Comparison of ENCODE assay signal across 20 mouse cellular contexts in the genomic region with DNA sequence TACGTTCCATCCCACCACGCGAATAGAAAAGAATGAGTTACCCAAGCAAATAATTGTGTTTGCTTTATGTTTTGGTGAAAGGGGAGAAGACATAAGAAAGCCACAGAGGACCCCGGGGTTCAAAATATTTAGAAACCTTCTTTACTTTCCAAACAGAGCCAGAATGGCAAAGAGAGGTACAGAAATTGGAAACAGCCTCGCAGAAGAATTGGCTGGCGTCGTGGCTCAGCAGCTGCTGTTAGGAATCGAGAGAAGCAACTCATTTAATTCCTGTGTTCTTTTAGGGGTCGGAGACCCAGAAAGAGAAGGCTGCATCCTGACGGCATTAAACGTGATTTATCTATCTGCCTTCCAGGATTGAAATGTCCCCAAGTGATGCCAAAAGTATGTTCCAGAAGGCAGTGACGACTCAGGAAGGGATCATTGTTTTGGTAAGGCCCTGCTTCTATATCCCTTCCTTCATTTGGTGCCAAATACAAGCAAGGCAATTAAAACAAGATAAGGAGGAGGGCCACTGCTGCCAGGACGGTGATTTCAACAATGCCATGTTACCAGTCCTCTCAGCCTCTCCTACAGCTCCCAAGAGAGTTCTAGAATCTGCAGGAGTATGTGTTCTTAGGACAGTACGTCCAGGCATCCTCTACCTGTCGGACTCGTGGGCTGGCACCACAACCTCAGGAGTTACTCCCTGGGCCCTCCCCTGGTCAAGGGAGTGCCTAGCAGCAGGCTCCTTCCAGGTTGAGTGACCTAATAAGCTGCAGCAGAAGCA.
A peak's percentile ranks its signal among the peaks of the same experiment; 100 is the strongest.
DNase-seq lines count a peak whose midpoint lies in the region; ATAC-seq and TF ChIP-seq lines count a peak whose summit lies in the region.
"Had no signal": no experiment of that assay in that cellular context is flagged by ENCODE, and none has a peak within 500 bp of the region (broad histone marks: within the 10 kb centered on the region; RNA-seq: fewer than 3 reads in every experiment).

No protein-coding gene starts in this region.

- DNase-seq in kidney, adult 2 months, result peak; percentile 18
- DNase-seq in kidney, postnatal 36 days, result no peak
- no peak for DNase-seq in embryonic facial prominence, embryonic 10.5 days (ENCODE audit: low spot score)
- peak; percentile 51 for DNase-seq in embryonic facial prominence, embryonic 14.5 days (ENCODE audit: low spot score)
- DNase-seq in lung, postnatal 10 days, result peak; percentile 44
- DNase-seq in MN1 (ENCODE audit: low spot score), result no peak
- DNase-seq in cerebellum, adult 9-10 months, result no peak
- DNase-seq: adrenal gland, adult 2 months; cerebellum, postnatal 36 days; midbrain, embryonic 14.5 days had no signal

- WGBS in kidney, adult 2 months, result 44% methylated on average over 16 of the region's 16 CpGs
- 68% methylated on average over 16 of the region's 16 CpGs for WGBS in embryonic facial prominence, embryonic 10.5 days
- WGBS in embryonic facial prominence, embryonic 14.5 days, result 35% methylated on average over 16 of the region's 16 CpGs

- TF ChIP-seq CTCF in kidney, adult 2 months (conservative IDR thresholded peaks at IDR 0.05; ENCODE audit: insufficient read depth, insufficient read length, low read depth, low read length), result no peak

- ATAC-seq in embryonic facial prominence, embryonic 14.5 days (ENCODE audit: low read depth), result no peak
- ATAC-seq: CD4-positive, CD25-positive, alpha-beta regulatory T cell, adult 4 months; intestine, embryonic 16.5 days had no signal

- no peak overlapping the region for H3K4me2 ChIP-seq in embryonic facial prominence, embryonic 14.5 days (ENCODE audit: low read depth, low read length)
- H3K4me2 ChIP-seq: hindbrain, embryonic 15.5 days; neural tube, embryonic 15.5 days had no signal

- no peaks in the 10 kb centered on the region for H3K27me3 ChIP-seq in kidney, adult 2 months (replicated peaks; ENCODE audit: control insufficient read depth, insufficient read depth, low read length)
- no peaks in the 10 kb centered on the region for H3K27me3 ChIP-seq in embryonic facial prominence, embryonic 10.5 days (replicated peaks; ENCODE audit: low read depth, poor library complexity, severe bottlenecking)
- no peaks in the 10 kb centered on the region for H3K27me3 ChIP-seq in embryonic facial prominence, embryonic 14.5 days (replicated peaks; ENCODE audit: control insufficient read depth, insufficient read depth, low read length)
- H3K27me3 ChIP-seq: hindbrain, embryonic 15.5 days; neural tube, embryonic 15.5 days had no signal

- H3K9ac ChIP-seq in embryonic facial prominence, embryonic 14.5 days (ENCODE audit: low read depth, low read length), result no peak overlapping the region
- H3K9ac ChIP-seq: hindbrain, embryonic 15.5 days; liver, embryonic 14.5 days; neural tube, embryonic 15.5 days had no signal

- H3K27ac ChIP-seq in kidney, adult 2 months (ENCODE audit: insufficient read depth, low read depth, low read length), result no peak overlapping the region
- H3K27ac ChIP-seq in embryonic facial prominence, embryonic 10.5 days (replicated peaks), result peak overlapping the region; percentile 48; the same call in 1 of the 2 replicates
- no peak overlapping the region for H3K27ac ChIP-seq in embryonic facial prominence, embryonic 14.5 days (replicated peaks; ENCODE audit: low read depth, low read length)
- H3K27ac ChIP-seq: hindbrain, embryonic 15.5 days; left cerebral cortex, adult 2 months; limb, embryonic 10.5 days; liver, embryonic 14.5 days; neural tube, embryonic 15.5 days; stomach, postnatal 0 days had no signal

- no peak overlapping the region for H3K4me3 ChIP-seq in kidney, adult 2 months (ENCODE audit: insufficient read depth, low read depth, low read length)
- H3K4me3 ChIP-seq in embryonic facial prominence, embryonic 10.5 days, result no peak overlapping the region
- no peak overlapping the region for H3K4me3 ChIP-seq in embryonic facial prominence, embryonic 14.5 days (ENCODE audit: low read depth, low read length)
- H3K4me3 ChIP-seq: hindbrain, embryonic 15.5 days; left cerebral cortex, adult 2 months; limb, embryonic 10.5 days; myocyte; neural tube, embryonic 15.5 days had no signal

- H3K9me3 ChIP-seq in embryonic facial prominence, embryonic 10.5 days, result no peaks in the 10 kb centered on the region
- H3K9me3 ChIP-seq in embryonic facial prominence, embryonic 14.5 days (ENCODE audit: control insufficient read depth, low read length), result no peaks in the 10 kb centered on the region
- H3K9me3 ChIP-seq: G1E; hindbrain, embryonic 15.5 days; limb, embryonic 10.5 days; neural tube, embryonic 15.5 days had no signal

- H3K36me3 ChIP-seq in kidney, adult 2 months (ENCODE audit: control insufficient read depth, insufficient read depth, low read length), result no peaks in the 10 kb centered on the region
- no peaks in the 10 kb centered on the region for H3K36me3 ChIP-seq in embryonic facial prominence, embryonic 10.5 days (replicated peaks)
- no peaks in the 10 kb centered on the region for H3K36me3 ChIP-seq in embryonic facial prominence, embryonic 14.5 days (ENCODE audit: control insufficient read depth, insufficient read depth, low read length)
- H3K36me3 ChIP-seq: G1E; hindbrain, embryonic 15.5 days; limb, embryonic 10.5 days; neural tube, embryonic 15.5 days had no signal

- no peak for TF ChIP-seq POLR2A in kidney, adult 2 months (IDR thresholded peaks at IDR 0.05; ENCODE audit: low read depth, low read length)

- H3K4me1 ChIP-seq in kidney, adult 2 months (ENCODE audit: control insufficient read depth, insufficient read depth, low read length), result no peaks in the 10 kb centered on the region
- peaks cover 29% of the 10 kb centered on the region for H3K4me1 ChIP-seq in embryonic facial prominence, embryonic 10.5 days
- H3K4me1 ChIP-seq in embryonic facial prominence, embryonic 14.5 days (ENCODE audit: control insufficient read depth, insufficient read depth, low read length), result peaks cover 25% of the 10 kb centered on the region

Comparison
In these comparisons a context has a peak if more than half of its experiments do, and no peak if none do; other contexts are left out.
1. DNase-seq: peak in kidney, adult 2 months (single experiment), embryonic facial prominence, embryonic 14.5 days (single experiment) and lung, postnatal 10 days (single experiment); none in kidney, postnatal 36 days (0 of 2), embryonic facial prominence, embryonic 10.5 days (single experiment), MN1 (single experiment) and cerebellum, adult 9-10 months (single experiment).